Mouse (Mus musculus): ENCODE data around the gene Pde4b.

- TF ChIP-seq POLR2A (IDR thresholded peaks at IDR 0.05; ENCODE audit: control insufficient read depth, extremely low read depth, insufficient read depth, low read length, poor library complexity) (no peak), CTCF (IDR thresholded peaks at IDR 0.05; ENCODE audit: borderline replicate concordance, control insufficient read depth, extremely low read depth, insufficient read depth, low read length, poor library complexity) (no peak)
Measured at GRCm38 (mm10) chr4:102555566-102555965, 468.2 kb downstream of the Pde4b start.

Data from thymus, adult 2 months (tissue).